Mouse (Mus musculus) left cerebral cortex, postnatal 4 days (tissue): Measurements from ENCODE around the gene Ncstn. TPM values are rescaled to one million over a fixed set of nuclear protein-coding genes. Genes with fewer than 3 reads are reported as not detected.

ENCODE experiments used
- total RNA-seq, 2 experiments: library from RNA; stranded (reverse); gene quantifications; 2 replicates each; pipeline ENCODE4 v1.2.3; 2021

Gene Ncstn
- total RNA-seq, 2 experiments from 2014 or later = 80.0 to 85.3 TPM

Other genes with a start within 250 kb of the Ncstn start
- gene Cd84, start 243.1 kb downstream of the Ncstn start, total RNA-seq = 1 to 10 TPM; 1.3 to 1.4 TPM
- not detected for gene Gm10521, start 187.1 kb downstream of the Ncstn start, total RNA-seq
- not detected for gene Slamf6, start 165.3 kb downstream of the Ncstn start, total RNA-seq
- gene Vangl2, start 54.4 kb downstream of the Ncstn start, total RNA-seq = 10 to 100 TPM; 62.0 to 65.3 TPM
- gene Nhlh1, start 25.2 kb downstream of the Ncstn start, total RNA-seq = under 1 TPM; 0.32 to 0.44 TPM
- 100 to 1,000 TPM; 195 to 198 TPM for gene Copa, start 266 bp downstream of the Ncstn start, total RNA-seq
- gene Pex19, start 44.0 kb upstream of the Ncstn start, total RNA-seq = 10 to 100 TPM; 73.9 to 84.3 TPM
- 10 to 100 TPM; 71.9 to 75.8 TPM for gene Dcaf8, start 65.3 kb upstream of the Ncstn start, total RNA-seq
- gene Pea15a, start 124.0 kb upstream of the Ncstn start, total RNA-seq = 100 to 1,000 TPM; 314 to 321 TPM
- gene Casq1, start 137.1 kb upstream of the Ncstn start, total RNA-seq = under 1 TPM; 0.62 to 0.82 TPM
- under 1 TPM in 1 of 2 experiments, not detected in 1; 0.58 TPM for gene Atp1a4, start 175.6 kb upstream of the Ncstn start, total RNA-seq
- gene Igsf8, start 178.8 kb upstream of the Ncstn start, total RNA-seq = 100 to 1,000 TPM; 157 to 165 TPM
- 100 to 1,000 TPM; 211 to 226 TPM for gene Atp1a2, start 215.3 kb upstream of the Ncstn start, total RNA-seq
- 10 to 100 TPM; 23.5 to 27.4 TPM for gene Kcnj9, start 246.5 kb upstream of the Ncstn start, total RNA-seq